Mouse (Mus musculus) embryonic facial prominence, embryonic 11.5 days (tissue): ENCODE measurements around the gene Olfr820. TPM values are rescaled to one million over a fixed set of nuclear protein-coding genes. Genes with fewer than 3 reads are reported as not detected.
"Not testable (repeated sequence)": the region's sequence is repeated elsewhere in the genome, so short reads cannot be mapped to it uniquely, and the experiment has no call there.

Source experiments
- ATAC-seq: fragments of 200-750 bp; cut with Nextera tagmentation; replicated peaks from 2 replicates; pipeline ENCODE4 v1.8.0; 2017; ENCODE audit warnings: low read depth; ENCODE audit not compliant: insufficient number of reproducible peaks, low FRiP score, low TSS enrichment
- DNase-seq: peaks from one replicate; pipeline ENCODE4 v3.0.0-alpha.2; 2015; ENCODE audit warnings: low spot score
- H3K27ac ChIP-seq: fragments of 300-500 bp; sonication (generic); replicated peaks from 2 replicates; pipeline ENCODE4 v1.5.1; 2014; ENCODE audit warnings: mild to moderate bottlenecking, low read depth, low read length, control low read depth
- H3K27me3 ChIP-seq: fragments of 300-500 bp; sonication (generic); 2 replicates; pipeline ENCODE4 v1.6.1; 2014; ENCODE audit warnings: mild to moderate bottlenecking, low read length, moderate library complexity, mixed read lengths; ENCODE audit not compliant: control insufficient read depth, insufficient read depth
- H3K36me3 ChIP-seq: fragments of 300-500 bp; sonication (generic); replicated peaks from 2 replicates; pipeline ENCODE4 v1.6.1; 2014; ENCODE audit warnings: low read depth, mild to moderate bottlenecking, low read length, moderate library complexity, mixed read lengths; ENCODE audit not compliant: control insufficient read depth, insufficient read depth
- H3K4me1 ChIP-seq: fragments of 300-500 bp; sonication (generic); 2 replicates; pipeline ENCODE4 v1.6.1; 2014; ENCODE audit warnings: low read length, mixed read lengths; ENCODE audit not compliant: control insufficient read depth, insufficient read depth
- H3K4me2 ChIP-seq: fragments of 300-500 bp; sonication (generic); 2 replicates; pipeline ENCODE4 v1.6.1; 2014; ENCODE audit warnings: low read depth, mild to moderate bottlenecking, control low read depth, low read length, moderate library complexity
- H3K4me3 ChIP-seq: fragments of 300-500 bp; sonication (generic); 2 replicates; pipeline ENCODE4 v1.5.1; 2014; ENCODE audit warnings: low read depth, low read length, control low read depth
- H3K9ac ChIP-seq: fragments of 300-500 bp; sonication (generic); replicated peaks from 2 replicates; pipeline ENCODE4 v1.6.1; 2014; ENCODE audit warnings: mild to moderate bottlenecking, control low read depth, low read length
- H3K9me3 ChIP-seq: fragments of 300-500 bp; sonication (generic); replicated peaks from 2 replicates; pipeline ENCODE4 v1.6.1; 2016; ENCODE audit warnings: mild to moderate bottlenecking, low read length, inconsistent platforms, mixed read lengths; ENCODE audit not compliant: control insufficient read depth
- whole genome bisulfite sequencing: fragments of 180-500 bp; shearing (Covaris S2); extraction: QIAGEN DNeasy Blood & Tissue Kit; methylation state at CpG from one replicate; pipeline ENCODE4 v1.1.7; 2014; 5-methylcytosine and 5-hydroxymethylcytosine counted together
- polyA plus RNA-seq: library from polyadenylated mRNA; unstranded; fragments of >200 nt; fragmentation: Nextera tagmentation; extraction: Ambion mirVana; gene quantifications from 2 replicates; pipeline ENCODE4 v1.2.1, GENCODE M21; 2014

Olfr820 gene
- polyA plus RNA-seq, 1 experiment from 2014 or later: not detected

GRCm38 (mm10) chr10:130005366-130005765 lies 7.1 kb upstream of the Olfr820 start:
- H3K9ac ChIP-seq, H3K36me3 ChIP-seq, DNase-seq, H3K27me3 ChIP-seq, H3K4me3 ChIP-seq, H3K4me1 ChIP-seq, H3K27ac ChIP-seq, H3K9me3 ChIP-seq, H3K4me2 ChIP-seq, ATAC-seq: not testable (repeated sequence)
- 69% methylated on average over 4 of the region's 4 CpGs for WGBS

- no peak for DNase-seq
- Histone ChIP-seq H3K9me3 (no peaks in the 10 kb centered on the region), H3K4me3 (no peak within 1 kb of the TSS), H3K4me1 (no peaks in the 10 kb centered on the region), H3K27ac (no peak within 1 kb of the TSS), H3K27me3 (no peaks in the 10 kb centered on the region), H3K36me3 (no peaks in the 10 kb centered on the region), H3K9ac (no peak within 1 kb of the TSS), H3K4me2 (no peak within 1 kb of the TSS)
- no peak for ATAC-seq
Observed at GRCm38 (mm10) chr10:130030048-130030447, 17.6 kb downstream of the Olfr820 start, which contains the start of gene Olfr821. TSS of gene Olfr821 (plus strand) at chr10:130030348.

- 62% methylated on average over 6 of the region's 6 CpGs for WGBS
Observed at GRCm38 (mm10) chr10:130037096-130037495, 24.7 kb downstream of the Olfr820 start.

More at GRCm38 (mm10) chr10:130037096-130037495, 24.7 kb downstream of the Olfr820 start:
- Histone ChIP-seq H3K4me2 (no peak overlapping the region), H3K9me3 (no peaks in the 10 kb centered on the region), H3K36me3 (no peaks in the 10 kb centered on the region), H3K27me3 (no peaks in the 10 kb centered on the region), H3K27ac (no peak overlapping the region), H3K4me1 (no peaks in the 10 kb centered on the region), H3K4me3 (no peak overlapping the region), H3K9ac (no peak overlapping the region)
- DNase-seq (no peak), ATAC-seq (no peak)

Other genes starting within 250 kb of the Olfr820 start
- gene Olfr808, start 247.1 kb upstream of the Olfr820 start, polyA plus RNA-seq: not detected in 2 replicates
- gene Olfr809, start 238.0 kb upstream of the Olfr820 start, polyA plus RNA-seq: not detected in 2 replicates
- gene Olfr810, start 217.7 kb upstream of the Olfr820 start, polyA plus RNA-seq: not detected in 2 replicates
- not detected in 2 replicates for gene Olfr811, start 208.2 kb upstream of the Olfr820 start, polyA plus RNA-seq
- not detected in 2 replicates for gene Olfr812, start 166.5 kb upstream of the Olfr820 start, polyA plus RNA-seq
- not detected in 2 replicates for gene Olfr813, start 157.3 kb upstream of the Olfr820 start, polyA plus RNA-seq
- gene Olfr814, start 132.8 kb upstream of the Olfr820 start, polyA plus RNA-seq: not detected in 2 replicates
- gene Olfr815, start 106.8 kb upstream of the Olfr820 start, polyA plus RNA-seq: not detected in 2 replicates
- gene Olfr816, start 97.0 kb upstream of the Olfr820 start, polyA plus RNA-seq: not detected in 2 replicates
- not detected in 2 replicates for gene Olfr818, start 63.5 kb upstream of the Olfr820 start, polyA plus RNA-seq
- gene Olfr819, start 45.4 kb upstream of the Olfr820 start, polyA plus RNA-seq: not detected in 2 replicates
- not detected in 2 replicates for gene Olfr247, start 36.5 kb upstream of the Olfr820 start, polyA plus RNA-seq
- gene Gm10310, start 27.6 kb upstream of the Olfr820 start, polyA plus RNA-seq: not detected in 2 replicates
- not detected in 2 replicates for gene Olfr821, start 17.7 kb downstream of the Olfr820 start, polyA plus RNA-seq
- not detected in 2 replicates for gene Olfr822, start 58.6 kb downstream of the Olfr820 start, polyA plus RNA-seq
- not detected in 2 replicates for gene Olfr823, start 102.8 kb downstream of the Olfr820 start, polyA plus RNA-seq
- gene Olfr824, start 117.4 kb downstream of the Olfr820 start, polyA plus RNA-seq: not detected in 2 replicates
- not detected in 2 replicates for gene Olfr825, start 154.1 kb downstream of the Olfr820 start, polyA plus RNA-seq
- gene Olfr826, start 171.6 kb downstream of the Olfr820 start, polyA plus RNA-seq: not detected in 2 replicates
- gene Olfr827, start 201.8 kb downstream of the Olfr820 start, polyA plus RNA-seq: 0.27 TPM in 1 of 2 replicates, not detected in the other